Mouse (Mus musculus): ENCODE measurements around the gene Trex2. TPM values are rescaled to one million over a fixed set of nuclear protein-coding genes. Genes with fewer than 3 reads are reported as not detected.
"Not testable (repeated sequence)": the region's sequence is repeated elsewhere in the genome, so short reads cannot be mapped to it uniquely, and the experiment has no call there.

Trex2 gene
- polyA plus RNA-seq, 1 experiment from 2014 or later: not detected

DNA sequence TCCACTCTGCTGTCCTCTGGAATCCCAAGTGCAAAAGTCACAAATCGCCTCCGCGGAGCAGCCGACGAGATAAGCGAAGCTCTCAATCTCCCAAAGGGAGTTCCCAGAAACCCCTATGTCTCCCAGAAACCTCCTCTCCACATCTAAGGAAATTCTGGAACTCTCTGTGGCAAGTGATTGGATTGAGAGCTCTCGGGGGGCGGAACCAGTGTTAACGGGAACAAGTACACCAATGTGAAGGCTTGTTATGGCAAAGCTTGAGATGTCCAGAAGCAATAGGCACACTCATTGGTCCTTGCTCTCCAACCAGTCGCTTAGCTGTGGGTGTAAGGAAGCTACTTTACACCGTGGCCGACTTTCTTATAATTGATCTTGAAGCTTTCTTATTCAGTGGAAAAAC is 33.5 kb downstream of the Trex2 start:
- H3K27ac ChIP-seq: no peak overlapping the region

DNA sequence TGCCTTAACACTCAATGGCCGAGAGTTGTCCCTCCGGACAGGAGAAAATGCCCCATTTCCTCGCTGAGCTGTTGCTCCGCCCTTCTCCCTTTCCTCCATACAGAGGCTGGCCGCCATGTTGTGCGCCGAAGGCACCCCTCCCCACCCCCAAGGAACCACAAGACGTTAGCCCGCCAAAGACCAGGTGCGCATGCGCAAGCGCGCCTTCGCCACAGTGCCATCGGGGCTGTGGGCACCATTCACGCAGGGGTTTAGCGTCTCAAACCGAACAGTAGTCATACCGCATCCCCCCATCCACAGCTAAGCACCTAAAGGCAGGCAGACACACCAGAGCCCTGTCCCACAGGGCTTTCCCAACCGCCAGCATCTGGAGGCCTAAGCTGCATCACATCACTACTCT is 34.2 kb downstream of the Trex2 start:
- Histone ChIP-seq H3K27ac (no peak overlapping the region), H3K27me3 (ENCODE audit: poor library complexity, severe bottlenecking) (peaks cover 21% of the 10 kb centered on the region), H3K4me1 (no peaks in the 10 kb centered on the region), H3K4me3 (no peak overlapping the region), H3K36me3 (replicated peaks) (no peaks in the 10 kb centered on the region), H3K9me3 (no peaks in the 10 kb centered on the region)
- DNase-seq (ENCODE audit: extremely low spot score, low spot score): no peak
- 90% methylated on average over 20 of the region's 20 CpGs for WGBS

More for the DNA sequence above, 33.5 kb downstream of the Trex2 start:
- Histone ChIP-seq H3K36me3 (replicated peaks) (no peaks in the 10 kb centered on the region), H3K9me3 (no peaks in the 10 kb centered on the region), H3K27me3 (ENCODE audit: poor library complexity, severe bottlenecking) (peaks cover 14% of the 10 kb centered on the region), H3K4me3 (no peak overlapping the region), H3K4me1 (no peaks in the 10 kb centered on the region)
- no peak for DNase-seq (ENCODE audit: extremely low spot score, low spot score)
- WGBS: 92% methylated on average over 12 of the region's 12 CpGs

DNA sequence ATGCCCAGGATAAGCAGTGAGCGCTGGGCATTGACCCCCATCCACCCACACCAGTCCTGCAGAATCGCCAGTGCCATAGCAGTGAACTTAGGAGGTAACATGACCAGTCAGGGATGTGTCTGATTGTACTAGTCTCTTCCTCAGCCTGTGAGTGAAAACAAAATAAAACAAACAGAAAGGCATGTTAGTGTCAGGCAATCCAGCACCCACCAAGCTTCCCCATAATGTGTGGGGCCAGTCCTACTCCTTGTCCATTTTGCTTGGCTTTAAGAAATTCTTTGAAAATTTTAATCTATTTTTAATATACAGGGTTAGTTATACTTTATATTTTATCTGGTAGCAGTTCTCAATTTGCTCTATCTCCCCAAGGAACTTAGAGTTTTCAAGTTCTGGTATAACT is 36.5 kb downstream of the Trex2 start, which contains the start of gene Gm18336:
Gene Gm18336, minus strand, starts transcription at position 101 of the 400 bp plus-strand sequence.
- not testable (repeated sequence) for DNase-seq (ENCODE audit: extremely low spot score, low spot score); H3K36me3 ChIP-seq (replicated peaks); H3K4me3 ChIP-seq; H3K27ac ChIP-seq; H3K9me3 ChIP-seq; H3K4me1 ChIP-seq
- 83% methylated on average over 2 of the region's 2 CpGs for WGBS
- H3K27me3 ChIP-seq (ENCODE audit: poor library complexity, severe bottlenecking): peaks cover 23% of the 10 kb centered on the region

DNA sequence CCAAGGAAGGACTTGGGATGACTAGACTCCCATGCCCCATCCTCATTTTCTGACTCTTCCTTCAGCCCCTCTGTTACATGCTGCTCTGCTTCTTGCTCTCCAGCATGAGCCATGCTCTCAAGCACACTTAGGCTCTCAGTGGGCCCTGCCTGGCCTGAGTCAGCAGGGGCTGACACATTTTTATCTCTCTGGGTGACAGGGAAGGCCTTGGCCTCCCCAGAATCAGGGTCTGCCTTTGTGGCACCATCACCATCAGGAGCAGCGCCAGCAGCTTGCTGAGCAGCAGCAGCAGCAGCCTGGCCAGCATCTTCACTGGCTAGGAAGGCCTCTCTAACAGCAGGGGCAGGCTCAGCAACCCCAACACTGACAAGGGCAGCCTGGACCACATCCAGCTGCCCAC is 38.7 kb downstream of the Trex2 start:
- no peaks in the 10 kb centered on the region for H3K9me3 ChIP-seq
- H3K4me3 ChIP-seq: no peak overlapping the region
- no peak overlapping the region for H3K27ac ChIP-seq
- peaks cover 36% of the 10 kb centered on the region for H3K27me3 ChIP-seq (ENCODE audit: poor library complexity, severe bottlenecking)
- WGBS: 86% methylated on average over 1 of the region's 1 CpGs
- DNase-seq (ENCODE audit: extremely low spot score, low spot score): no peak
- H3K4me1 ChIP-seq: no peaks in the 10 kb centered on the region
- no peaks in the 10 kb centered on the region for H3K36me3 ChIP-seq (replicated peaks)

DNA sequence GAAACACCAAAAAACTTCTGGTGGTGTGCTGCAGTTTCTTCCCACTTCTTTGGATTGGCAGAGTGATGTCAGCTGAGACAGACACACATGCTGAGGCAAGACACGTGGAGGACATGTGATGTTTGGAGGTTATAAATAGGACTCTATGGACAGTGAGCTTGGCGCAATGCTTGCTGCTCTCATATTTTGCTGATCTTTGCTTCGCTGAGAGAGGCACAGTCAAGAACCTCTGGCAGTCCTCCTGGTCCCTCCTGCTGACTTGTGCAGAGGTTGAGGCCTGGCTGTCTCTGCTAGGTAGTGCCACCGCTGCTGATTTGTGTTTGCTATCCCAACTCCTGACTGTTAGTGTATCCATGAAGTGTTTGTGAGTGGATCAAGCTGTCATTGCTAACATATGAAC is 43.7 kb downstream of the Trex2 start:
- Histone ChIP-seq H3K4me3 (no peak overlapping the region), H3K4me1 (no peaks in the 10 kb centered on the region), H3K27me3 (ENCODE audit: poor library complexity, severe bottlenecking) (peaks cover 22% of the 10 kb centered on the region), H3K36me3 (replicated peaks) (no peaks in the 10 kb centered on the region), H3K27ac (no peak overlapping the region), H3K9me3 (no peaks in the 10 kb centered on the region)
- WGBS: 82% methylated on average over 4 of the region's 4 CpGs
- no peak for DNase-seq (ENCODE audit: extremely low spot score, low spot score)

DNA sequence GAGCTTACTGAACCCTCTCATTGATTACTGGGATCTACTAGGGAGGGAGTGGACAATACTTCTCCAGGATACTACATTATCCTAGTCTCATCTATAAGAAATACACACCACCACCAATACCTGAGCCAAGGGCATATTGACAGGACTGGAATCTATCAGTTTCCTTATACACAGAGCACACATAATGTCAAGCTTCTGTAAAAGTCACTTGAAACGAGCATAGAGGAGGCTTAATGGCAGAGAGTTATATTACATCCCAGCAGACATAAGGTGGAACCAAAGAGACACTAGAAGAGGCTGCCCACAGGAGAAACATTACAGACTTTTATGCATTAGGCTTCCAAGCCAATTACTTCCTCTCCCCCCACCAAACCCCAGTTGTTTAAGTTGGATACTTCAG is 50.2 kb downstream of the Trex2 start:
- Histone ChIP-seq H3K27ac (no peak overlapping the region), H3K36me3 (replicated peaks) (no peaks in the 10 kb centered on the region), H3K9me3 (no peaks in the 10 kb centered on the region), H3K27me3 (ENCODE audit: poor library complexity, severe bottlenecking) (peaks cover 14% of the 10 kb centered on the region), H3K4me3 (no peak overlapping the region), H3K4me1 (no peaks in the 10 kb centered on the region)
- WGBS: 44% methylated on average over 1 of the region's 1 CpGs
- DNase-seq (ENCODE audit: extremely low spot score, low spot score): no peak

DNA sequence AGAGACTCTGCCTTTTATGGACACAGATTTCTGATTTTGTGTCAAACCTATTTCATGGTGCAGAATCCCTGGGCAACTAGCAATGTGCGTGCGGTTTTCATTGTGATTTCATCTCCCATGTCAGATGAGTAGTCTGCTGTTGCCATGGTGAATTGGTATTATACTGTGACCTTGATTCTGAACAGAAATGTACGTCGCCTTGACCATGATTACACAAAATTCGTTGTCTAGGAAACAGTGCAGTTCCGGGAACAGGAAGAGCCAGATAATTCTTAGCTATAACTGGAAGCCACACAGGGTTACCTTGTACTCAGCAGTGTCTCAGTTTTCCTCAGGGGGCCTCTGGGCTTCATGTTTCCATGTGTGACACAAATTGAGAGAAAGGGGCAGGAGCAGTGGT is 50.7 kb downstream of the Trex2 start:
- H3K4me1 ChIP-seq: no peaks in the 10 kb centered on the region
- no peaks in the 10 kb centered on the region for H3K9me3 ChIP-seq
- 86% methylated on average over 6 of the region's 6 CpGs for WGBS
- peaks cover 15% of the 10 kb centered on the region for H3K27me3 ChIP-seq (ENCODE audit: poor library complexity, severe bottlenecking)
- no peak overlapping the region for H3K27ac ChIP-seq
- H3K4me3 ChIP-seq: no peak overlapping the region
- no peaks in the 10 kb centered on the region for H3K36me3 ChIP-seq (replicated peaks)
- DNase-seq (ENCODE audit: extremely low spot score, low spot score): no peak

Other genes with a start within 250 kb of the Trex2 start
- gene Xlr3b, start 243.1 kb downstream of the Trex2 start, polyA plus RNA-seq (2016; fragmentation: Nextera tagmentation; extraction: Ambion mirVana): 8.7 and 9.1 TPM in 2 replicates
- gene Xlr4b, start 221.0 kb downstream of the Trex2 start, polyA plus RNA-seq (2016; fragmentation: Nextera tagmentation; extraction: Ambion mirVana): 0.37 and 0.52 TPM in 2 replicates
- gene F8a, start 207.1 kb downstream of the Trex2 start, polyA plus RNA-seq (2016; fragmentation: Nextera tagmentation; extraction: Ambion mirVana): 10.9 TPM in 2 replicates
- not detected in 2 replicates for gene Xlr4c, start 192.2 kb downstream of the Trex2 start, polyA plus RNA-seq (2016; fragmentation: Nextera tagmentation; extraction: Ambion mirVana)
- gene Xlr3c, start 170.0 kb downstream of the Trex2 start, polyA plus RNA-seq (2016; fragmentation: Nextera tagmentation; extraction: Ambion mirVana): not detected in 2 replicates
- gene Xlr5a, start 142.4 kb downstream of the Trex2 start, polyA plus RNA-seq (2016; fragmentation: Nextera tagmentation; extraction: Ambion mirVana): not detected in 2 replicates
- gene Xlr5c, start 142.4 kb downstream of the Trex2 start, polyA plus RNA-seq (2016; fragmentation: Nextera tagmentation; extraction: Ambion mirVana): not detected in 2 replicates
- gene Gm45015, start 98.5 kb downstream of the Trex2 start, polyA plus RNA-seq (2016; fragmentation: Nextera tagmentation; extraction: Ambion mirVana): not detected in 2 replicates
- 16.7 and 17.7 TPM in 2 replicates for gene Zfp275, start 92.7 kb downstream of the Trex2 start, polyA plus RNA-seq (2016; fragmentation: Nextera tagmentation; extraction: Ambion mirVana)
- not detected in 2 replicates for gene Gm18336, start 36.6 kb downstream of the Trex2 start, polyA plus RNA-seq (2016; fragmentation: Nextera tagmentation; extraction: Ambion mirVana)
- gene Zfp92, start 24.2 kb downstream of the Trex2 start, polyA plus RNA-seq (2016; fragmentation: Nextera tagmentation; extraction: Ambion mirVana): 0.17 and 0.19 TPM in 2 replicates
- gene Haus7, start 23.7 kb upstream of the Trex2 start, polyA plus RNA-seq (2016; fragmentation: Nextera tagmentation; extraction: Ambion mirVana): 87.8 and 88.7 TPM in 2 replicates
- gene Bgn, start 48.3 kb upstream of the Trex2 start, polyA plus RNA-seq (2016; fragmentation: Nextera tagmentation; extraction: Ambion mirVana): 10.3 and 12.3 TPM in 2 replicates
- 0.06 and 0.10 TPM in 2 replicates for gene Atp2b3, start 67.7 kb upstream of the Trex2 start, polyA plus RNA-seq (2016; fragmentation: Nextera tagmentation; extraction: Ambion mirVana)
- gene Dusp9, start 204.1 kb upstream of the Trex2 start, polyA plus RNA-seq (2016; fragmentation: Nextera tagmentation; extraction: Ambion mirVana): 38.3 and 40.8 TPM in 2 replicates
- 6.6 and 8.9 TPM in 2 replicates for gene Pnck, start 224.8 kb upstream of the Trex2 start, polyA plus RNA-seq (2016; fragmentation: Nextera tagmentation; extraction: Ambion mirVana)
- 4.6 and 5.2 TPM in 2 replicates for gene Slc6a8, start 237.8 kb upstream of the Trex2 start, polyA plus RNA-seq (2016; fragmentation: Nextera tagmentation; extraction: Ambion mirVana)